Mouse (Mus musculus) liver, postnatal 0 days (tissue): ENCODE results near the gene Appl2.

Experiments
- CTCF ChIP-seq: sonication (generic); IDR thresholded peaks from 2 replicates; pipeline ENCODE4 v1.5.1; 2016; ENCODE audit warnings: antibody characterized with exemption, low read depth
- EP300 ChIP-seq: IDR thresholded peaks from 2 replicates; pipeline ENCODE4 v1.6.1; 2016; ENCODE audit warnings: antibody characterized with exemption, low read depth, mild to moderate bottlenecking

- TF ChIP-seq CTCF (no peak), EP300 (no peak)
Observed at GRCm38 (mm10) chr10:83620350-83621055, 28.0 kb downstream of the Appl2 start.
